17 mouse cellular contexts compared by ENCODE assay signal in genomic region chr5:81436375-81436774, GRCm38 (mm10).
"Had no signal": no experiment of that assay in that cellular context is flagged by ENCODE, and none has a peak within 500 bp of the region (broad histone marks: within the 10 kb centered on the region; RNA-seq: fewer than 3 reads in every experiment).

No protein-coding gene starts in this region.

- H3K27me3 ChIP-seq: midbrain, embryonic 12.5 days; neural tube, embryonic 13.5 days; neural tube, embryonic 15.5 days; stomach, embryonic 15.5 days had no signal

- H3K4me3 ChIP-seq: midbrain, embryonic 10.5 days; midbrain, embryonic 12.5 days; myocyte; neural tube, embryonic 13.5 days; neural tube, embryonic 15.5 days; stomach, embryonic 15.5 days had no signal

- H3K9ac ChIP-seq: liver, embryonic 14.5 days; lung, embryonic 14.5 days; midbrain, embryonic 12.5 days; neural tube, embryonic 13.5 days; neural tube, embryonic 15.5 days; stomach, embryonic 15.5 days had no signal

- H3K36me3 ChIP-seq: midbrain, embryonic 10.5 days; midbrain, embryonic 12.5 days; neural tube, embryonic 13.5 days; neural tube, embryonic 15.5 days; stomach, embryonic 15.5 days had no signal

- H3K4me1 ChIP-seq: midbrain, embryonic 10.5 days; midbrain, embryonic 12.5 days; neural tube, embryonic 13.5 days; neural tube, embryonic 15.5 days; stomach, embryonic 15.5 days had no signal

- H3K9me3 ChIP-seq: neural tube, embryonic 13.5 days; neural tube, embryonic 15.5 days; stomach, embryonic 15.5 days had no signal

- H3K27ac ChIP-seq: liver, embryonic 14.5 days; midbrain, embryonic 10.5 days; midbrain, embryonic 12.5 days; neural tube, embryonic 13.5 days; neural tube, embryonic 15.5 days; stomach, embryonic 15.5 days had no signal

- ATAC-seq: midbrain, embryonic 16.5 days had no signal

- DNase-seq: lung, adult 18-20 months; lung, embryonic 14.5 days; lung, postnatal 10 days; lung, postnatal 4 days; midbrain, embryonic 14.5 days; right cerebral cortex, postnatal 14 days; thymus, adult 18-20 months; thymus, postnatal 14 days; thymus, postnatal 36 days had no signal

- H3K4me2 ChIP-seq: lung, embryonic 14.5 days; midbrain, embryonic 12.5 days; neural tube, embryonic 13.5 days; neural tube, embryonic 15.5 days; stomach, embryonic 15.5 days had no signal
